Mouse (Mus musculus): Measurements from ENCODE around the gene Lipa.

The Lipa gene

DNA sequence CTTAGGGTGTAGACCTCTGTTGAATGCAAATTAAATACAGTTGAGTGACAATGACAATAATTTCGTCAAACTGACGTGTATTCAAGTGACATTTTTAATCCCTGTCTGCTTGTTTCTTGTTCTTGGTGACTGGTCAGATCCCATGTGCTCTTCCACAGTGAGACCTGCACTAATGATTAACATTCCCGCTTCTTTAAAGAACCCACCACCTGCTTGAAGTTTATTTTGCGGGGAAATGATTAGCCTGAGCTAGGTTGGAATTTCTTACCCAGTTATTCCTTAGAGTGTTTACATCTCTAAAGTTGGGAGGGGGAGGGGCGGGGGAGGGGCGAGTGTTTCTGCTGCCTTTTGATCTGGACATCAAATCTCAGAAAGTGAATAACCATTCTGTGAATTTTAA is 59.1 kb downstream of the Lipa start:
- no peak for DNase-seq (ENCODE audit: extremely low read depth, low read depth)

DNA sequence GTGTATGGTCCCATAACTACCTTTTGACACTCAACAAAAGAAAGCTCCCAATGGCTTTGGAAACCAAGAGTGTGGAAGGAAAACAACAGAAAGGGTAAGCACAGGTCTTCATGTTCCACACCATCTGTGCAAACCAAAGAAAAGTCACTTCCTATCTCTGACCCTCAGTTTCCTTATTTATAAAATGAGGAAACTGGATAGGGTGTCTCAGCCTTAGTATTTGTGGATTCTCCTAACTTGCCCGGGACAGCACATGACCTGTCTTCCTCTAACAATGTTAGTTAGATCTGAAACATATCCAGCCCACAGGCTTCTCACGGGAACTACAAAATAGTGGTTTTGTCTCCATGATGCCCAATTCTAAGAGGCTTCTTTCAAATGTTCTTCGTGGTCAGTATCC is 62.8 kb downstream of the Lipa start:
- DNase-seq (ENCODE audit: extremely low read depth, low read depth) = no peak

DNA sequence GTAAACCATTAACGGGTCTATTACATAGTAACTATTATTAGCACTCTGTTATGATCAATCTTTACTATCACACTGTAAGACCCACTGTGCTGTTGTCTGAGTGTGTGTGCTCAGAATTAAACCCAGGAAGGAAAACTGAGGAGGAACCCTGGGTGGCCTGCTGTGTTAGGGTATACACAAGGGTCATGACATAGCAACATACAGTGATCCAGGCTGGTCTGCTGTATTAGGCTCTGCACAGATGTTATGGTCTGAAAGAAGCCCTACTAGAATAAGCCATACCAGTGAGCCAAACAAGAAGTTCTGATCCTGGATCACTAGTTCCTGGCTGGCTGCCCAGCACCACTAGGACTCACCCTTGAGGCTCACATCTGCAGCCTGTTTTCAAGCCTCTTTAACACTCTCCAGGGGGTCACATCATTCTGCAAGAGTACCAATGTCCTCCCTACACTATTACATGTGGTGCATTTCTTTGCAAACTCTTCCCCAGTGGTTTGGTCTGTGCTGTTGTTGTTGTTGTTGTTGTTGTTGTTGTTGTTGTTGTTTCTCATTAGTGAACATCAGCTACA is 65.7 kb downstream of the Lipa start:
- no peak for DNase-seq (ENCODE audit: extremely low read depth, low read depth)

DNA sequence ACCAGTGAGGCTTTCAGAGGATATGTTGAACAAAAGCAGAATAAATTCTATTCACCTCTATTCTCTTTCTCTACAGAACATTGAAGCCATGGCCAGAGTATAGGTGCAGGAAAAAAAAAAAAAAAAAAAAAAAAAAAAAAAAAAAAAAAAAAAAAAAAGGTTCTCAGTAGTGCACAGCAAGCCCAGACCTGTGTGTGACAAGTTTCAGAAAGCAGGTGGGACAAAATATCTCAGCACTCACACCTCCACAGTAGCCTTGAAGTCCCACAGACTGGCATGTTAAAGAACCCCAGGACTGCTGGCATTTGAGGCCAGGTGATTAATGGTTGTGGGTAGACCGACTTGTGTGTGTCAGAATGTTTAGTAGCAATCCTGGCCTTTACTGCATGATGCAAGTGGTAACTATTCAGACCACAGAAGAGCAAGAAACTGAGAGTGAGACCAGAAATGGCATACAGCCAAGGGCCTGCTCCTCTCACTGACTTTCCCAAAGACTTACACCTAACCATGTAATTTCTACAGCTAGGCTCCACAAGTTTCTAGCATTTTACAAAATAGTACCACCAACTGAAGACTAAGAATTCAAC is 76.4 kb downstream of the Lipa start:
- no peak for DNase-seq (ENCODE audit: extremely low read depth, low read depth)

DNA sequence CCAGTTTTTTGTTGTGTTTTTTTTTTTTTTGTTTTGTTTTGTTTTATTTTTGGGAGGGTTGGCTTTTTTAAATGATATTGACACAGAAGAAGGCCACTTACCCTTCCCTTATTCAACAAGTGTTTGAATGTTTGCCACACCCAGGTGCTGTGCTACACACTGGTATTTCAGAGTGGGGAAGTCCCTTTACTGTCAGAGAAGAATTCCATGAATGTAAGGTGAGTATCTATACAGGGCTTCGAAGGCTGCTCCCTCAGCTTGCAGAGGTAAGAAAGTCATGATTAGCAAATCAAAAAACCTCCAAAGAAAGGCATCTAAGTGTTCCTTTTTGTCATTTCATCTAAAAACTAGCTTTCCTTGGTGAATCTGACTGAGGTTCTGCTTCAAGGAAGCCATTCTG is 78.4 kb downstream of the Lipa start:
- no peak for DNase-seq (ENCODE audit: extremely low read depth, low read depth)

DNA sequence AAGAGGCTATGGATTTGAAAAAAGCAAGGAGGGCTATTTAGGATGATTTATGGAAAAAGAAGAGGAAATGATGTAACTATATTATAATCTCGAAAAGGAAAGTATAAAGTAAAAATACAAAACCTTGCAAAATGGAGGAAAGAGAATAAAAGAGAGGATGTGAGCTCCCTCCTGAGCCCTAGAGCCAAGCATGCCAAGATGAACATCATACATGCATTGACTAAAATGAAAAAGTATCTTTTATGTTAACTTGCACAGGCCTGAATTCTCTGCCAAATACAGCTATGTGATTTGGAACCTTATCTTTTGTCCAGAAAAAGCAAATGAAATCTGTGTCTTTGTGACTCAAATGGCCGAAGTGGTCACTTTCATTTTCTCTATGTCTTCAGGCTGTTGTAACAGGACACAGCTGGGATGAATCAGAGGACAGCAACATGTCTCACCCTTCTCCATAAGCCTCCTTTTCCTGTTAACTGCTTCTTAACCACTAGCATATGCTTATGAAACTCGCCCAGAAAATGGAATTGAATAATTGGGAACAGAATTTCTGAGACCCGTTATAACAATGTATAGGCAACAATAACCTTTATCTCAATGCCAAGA is 81.8 kb downstream of the Lipa start:
- DNase-seq (ENCODE audit: extremely low read depth, low read depth) = no peak

DNA sequence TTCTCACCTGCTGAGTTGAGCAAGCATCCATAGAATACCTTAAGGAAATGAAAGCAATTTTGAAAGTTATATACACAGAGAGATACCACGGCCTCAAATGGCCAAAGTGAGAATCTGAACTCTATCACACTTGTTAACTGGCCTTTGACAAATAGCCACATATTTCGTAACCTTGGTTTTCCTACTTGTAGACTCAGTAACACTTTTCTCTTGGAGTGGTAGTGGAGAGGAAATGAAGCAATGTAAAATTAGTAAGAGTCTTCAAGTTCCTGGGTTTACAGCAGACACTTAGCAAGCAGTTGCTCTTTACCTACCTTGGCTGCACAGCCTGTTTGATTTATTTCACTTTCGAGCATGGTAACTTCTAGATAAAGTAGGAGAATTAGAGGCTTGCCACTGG is 82.5 kb downstream of the Lipa start:
- DNase-seq (ENCODE audit: extremely low read depth, low read depth) = no peak

Measured in MEL-GATA-1-ER (cell line).